Mouse (Mus musculus) adrenal gland, postnatal 25 days (tissue): ENCODE measurements around the gene Gucy2e. TPM values are rescaled to one million over a fixed set of nuclear protein-coding genes. Genes with fewer than 3 reads are reported as not detected.

Experiments
- DNase-seq: peaks from one replicate; pipeline ENCODE4 v3.0.0; 2021; ENCODE audit warnings: mixed read lengths
- total RNA-seq: library from RNA; stranded (reverse); gene quantifications from 2 replicates; pipeline ENCODE4 v1.2.3, GENCODE M21; 2021

Gene Gucy2e
- total RNA-seq, 1 experiment from 2014 or later: not detected

DNA sequence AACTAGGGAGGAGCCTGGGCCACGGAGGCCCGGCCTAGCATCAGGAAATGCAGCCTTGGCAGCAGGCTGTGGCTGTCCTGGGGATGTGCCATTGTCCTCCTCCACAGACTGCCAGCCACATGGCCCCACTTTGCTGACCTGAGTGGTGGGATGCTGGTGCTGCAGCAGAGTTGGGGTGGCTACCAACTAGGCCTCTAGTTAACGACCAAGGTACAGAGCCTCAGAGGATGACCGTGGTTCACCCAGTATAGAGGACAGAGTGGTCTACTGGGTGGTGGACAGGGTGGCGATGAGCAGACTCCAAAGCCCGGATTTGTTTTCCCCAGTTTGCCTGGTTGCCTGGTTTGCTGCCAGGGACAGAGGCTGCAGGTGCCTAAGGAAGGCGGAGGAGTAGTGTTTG, 62.1 kb downstream of the Gucy2e start:
- DNase-seq: no peak

DNA sequence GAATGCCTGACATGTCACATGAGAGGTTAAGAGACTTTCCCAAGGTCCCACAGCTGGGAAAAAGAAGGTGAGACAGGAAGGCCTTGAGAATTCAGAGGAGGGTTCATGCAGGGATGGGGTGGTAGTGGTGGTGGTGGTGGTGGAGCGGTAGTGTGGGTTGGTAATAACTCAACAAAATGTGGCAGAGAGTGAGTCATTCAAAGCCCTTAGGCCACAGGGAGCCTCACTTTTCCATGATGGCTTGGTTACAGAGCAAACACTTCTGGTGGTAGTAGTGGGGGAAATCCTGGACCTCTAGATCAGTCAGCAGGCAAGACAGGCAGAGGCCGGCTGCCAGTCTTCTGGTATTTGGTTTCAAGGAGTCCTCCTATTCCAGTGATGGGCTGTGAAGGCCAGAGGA, 64.2 kb downstream of the Gucy2e start:
- no peak for DNase-seq

DNA sequence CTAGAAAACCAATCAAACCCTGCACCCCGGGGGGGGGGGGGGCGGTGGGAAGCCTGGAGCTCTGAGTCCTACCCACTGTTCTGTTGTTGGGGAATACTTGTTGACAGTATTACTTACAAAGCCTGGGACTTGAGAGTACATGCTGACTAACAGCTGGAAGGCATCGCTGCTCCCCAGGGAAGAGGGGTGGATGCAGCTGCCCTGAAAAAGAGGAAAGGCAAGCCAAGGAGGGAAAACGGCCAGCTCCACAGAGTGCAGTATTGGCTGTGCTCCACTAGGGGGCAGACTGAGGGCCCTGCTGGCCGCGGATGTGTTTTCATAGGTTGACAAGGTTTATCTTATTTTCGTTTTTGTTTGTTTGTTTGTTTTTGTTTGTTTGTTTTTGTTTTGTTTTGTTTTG, 65.2 kb downstream of the Gucy2e start:
- DNase-seq: peak; percentile 61

DNA sequence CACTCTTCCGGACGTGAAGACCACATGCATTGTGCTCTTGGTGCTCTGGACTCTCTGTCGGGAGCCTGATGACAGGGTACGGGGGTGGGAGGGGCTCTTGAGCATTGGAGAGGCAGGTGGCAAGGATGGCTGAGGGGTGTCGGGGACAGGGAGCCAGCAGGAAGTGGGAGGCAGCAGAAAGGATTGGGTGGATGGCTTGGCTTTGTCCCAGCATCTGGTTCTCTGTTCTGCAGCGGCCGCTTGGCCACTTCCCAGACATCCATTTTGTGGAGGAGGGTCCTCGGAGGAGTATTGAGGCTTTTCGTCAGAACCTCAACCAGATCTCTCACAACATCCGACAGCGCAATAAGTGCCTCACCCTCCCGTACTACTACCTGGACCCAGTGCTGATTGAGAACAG, 67.5 kb downstream of the Gucy2e start:
- DNase-seq: no peak

Other genes with a start within 250 kb of the Gucy2e start
- 39.7 and 40.1 TPM in 2 replicates for gene Pfas, start 228.6 kb downstream of the Gucy2e start, total RNA-seq
- 32.9 and 33.9 TPM in 2 replicates for gene Ctc1, start 221.1 kb downstream of the Gucy2e start, total RNA-seq
- gene Aurkb, start 191.4 kb downstream of the Gucy2e start, total RNA-seq: 9.7 and 11.8 TPM in 2 replicates
- 23.1 and 32.0 TPM in 2 replicates for gene Borcs6, start 177.3 kb downstream of the Gucy2e start, total RNA-seq
- 18.3 and 21.8 TPM in 2 replicates for gene Tmem107, start 166.2 kb downstream of the Gucy2e start, total RNA-seq
- 143 and 163 TPM in 2 replicates for gene Vamp2, start 148.5 kb downstream of the Gucy2e start, total RNA-seq
- 66.5 and 84.7 TPM in 2 replicates for gene Per1, start 141.8 kb downstream of the Gucy2e start, total RNA-seq
- not detected in 2 replicates for gene Hes7, start 116.6 kb downstream of the Gucy2e start, total RNA-seq
- gene 9130213A22Rik, start 114.4 kb downstream of the Gucy2e start, total RNA-seq: 1.2 and 1.6 TPM in 2 replicates
- gene Aloxe3, start 111.1 kb downstream of the Gucy2e start, total RNA-seq: 0.64 and 2.8 TPM in 2 replicates
- gene Alox12b, start 80.0 kb downstream of the Gucy2e start, total RNA-seq: not detected in 2 replicates
- not detected in 2 replicates for gene Alox8, start 39.2 kb downstream of the Gucy2e start, total RNA-seq
- gene Cntrob, start 86.7 kb upstream of the Gucy2e start, total RNA-seq: 10.3 and 13.3 TPM in 2 replicates
- 80.8 and 86.2 TPM in 2 replicates for gene Trappc1, start 86.9 kb upstream of the Gucy2e start, total RNA-seq
- 7.3 and 9.7 TPM in 2 replicates for gene Kcnab3, start 89.2 kb upstream of the Gucy2e start, total RNA-seq
- 6.8 and 7.7 TPM in 2 replicates for gene Rnf227, start 103.4 kb upstream of the Gucy2e start, total RNA-seq
- gene Chd3, start 132.4 kb upstream of the Gucy2e start, total RNA-seq: 105 and 111 TPM in 2 replicates
- 127 and 149 TPM in 2 replicates for gene Naa38, start 158.5 kb upstream of the Gucy2e start, total RNA-seq
- gene Cyb5d1, start 158.6 kb upstream of the Gucy2e start, total RNA-seq: 43.5 and 51.0 TPM in 2 replicates
- gene Tmem88, start 161.2 kb upstream of the Gucy2e start, total RNA-seq: 13.9 and 16.9 TPM in 2 replicates
- 45.1 and 46.2 TPM in 2 replicates for gene Kdm6b, start 176.6 kb upstream of the Gucy2e start, total RNA-seq